Mouse (Mus musculus) MEL-GATA-1-ER (cell line): ENCODE results near the gene Usp13.

ENCODE experiments used
- DNase-seq: peaks from one replicate; pipeline ENCODE4 v3.0.0-alpha.2; 2012; ENCODE audit warnings: low read depth; ENCODE audit errors: extremely low read depth

Gene Usp13

GRCm38 (mm10) chr3:32817357-32818326 lies at the start of gene Usp13:
Usp13 (plus strand) TSS chr3:32817546.
- DNase-seq = no peak

DNA sequence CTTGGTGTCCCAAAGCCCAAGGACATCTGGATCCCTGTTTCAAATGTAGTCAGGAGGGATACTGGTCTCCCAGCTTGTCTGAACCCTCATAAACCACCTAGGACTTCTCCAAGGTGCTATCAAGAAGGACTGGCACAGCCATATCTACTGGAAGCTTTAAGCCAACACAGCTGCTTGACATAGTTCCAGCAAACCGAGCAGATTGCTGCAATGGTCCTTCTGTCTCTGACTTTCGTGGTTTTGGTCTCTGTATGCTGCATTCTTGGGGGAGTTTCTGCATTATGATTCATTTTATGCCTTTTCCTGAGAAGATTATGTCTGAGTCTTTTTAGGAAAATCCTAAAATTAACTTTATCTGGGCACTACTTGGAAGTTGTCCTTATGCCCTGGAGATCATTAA lies 46.6 kb upstream of the Usp13 start:
- no peak for DNase-seq

DNA sequence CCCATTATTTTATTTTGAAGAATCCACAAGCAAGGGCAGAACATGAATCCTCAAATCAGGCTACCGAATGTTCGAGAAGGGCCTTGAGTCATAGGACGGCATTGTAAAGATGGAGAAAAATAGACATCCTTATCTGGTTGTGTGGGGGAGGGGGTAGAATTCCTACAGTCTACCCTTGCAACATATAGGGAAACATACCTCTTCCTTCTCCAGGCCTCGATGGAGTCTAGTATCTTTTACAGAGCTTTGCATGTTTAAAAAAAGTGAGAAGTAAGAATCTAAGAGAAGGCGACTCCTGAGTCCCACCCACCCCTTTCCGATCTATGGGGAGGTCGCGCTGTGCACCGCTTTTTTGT lies 367 bp upstream of the Usp13 start:
- DNase-seq = no peak

- DNase-seq = no peak
These were observed 1.1 kb downstream of the Usp13 start for GRCm38 (mm10) chr3:32818327-32818900.

- no peak for DNase-seq
These were observed 5.3 kb downstream of the Usp13 start for GRCm38 (mm10) chr3:32822620-32823019.

DNA sequence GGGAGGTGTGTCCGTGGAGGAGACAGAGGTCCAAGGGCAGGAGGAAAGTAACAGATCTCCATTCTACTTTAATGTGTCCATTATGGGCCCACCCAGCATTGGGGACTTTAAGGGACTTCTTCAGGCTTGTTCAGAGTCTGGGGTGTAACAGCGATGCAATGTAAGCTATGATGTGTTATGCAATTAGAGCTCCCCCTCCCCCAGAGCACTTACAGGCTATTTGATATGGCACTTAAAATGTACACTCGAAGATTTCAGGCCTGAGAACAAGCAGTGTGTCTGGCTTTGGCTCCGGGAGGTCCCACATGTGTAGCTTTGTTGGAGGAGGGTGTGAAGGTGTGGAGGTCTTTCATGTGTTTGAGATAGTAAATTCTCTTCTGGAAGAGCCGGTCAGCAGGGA lies 7.6 kb downstream of the Usp13 start:
- no peak for DNase-seq

DNA sequence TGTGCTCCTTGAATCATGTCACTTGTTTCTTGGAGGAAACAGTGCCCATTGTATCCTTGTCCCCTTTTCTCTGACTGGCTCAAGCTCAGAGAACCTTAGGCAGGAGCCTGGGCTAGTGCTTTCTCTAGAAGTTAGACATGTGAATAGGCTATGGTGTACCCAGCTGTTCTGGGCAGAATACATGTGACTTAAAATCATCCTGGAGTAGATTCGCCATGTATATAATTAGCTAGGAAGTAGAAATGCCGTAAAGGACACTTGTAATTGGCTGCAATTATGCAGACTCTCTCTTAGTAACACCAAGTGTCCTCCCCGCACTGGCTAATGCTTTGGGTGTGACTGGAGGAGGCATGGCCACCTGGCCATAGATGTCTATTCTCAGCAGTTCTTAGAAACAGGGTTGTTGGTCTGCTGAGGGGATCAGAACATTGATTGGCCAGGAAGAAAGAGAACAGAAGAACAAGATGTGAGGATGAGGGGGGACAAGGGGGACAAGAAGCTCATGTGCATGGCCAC lies 8.7 kb downstream of the Usp13 start:
- no peak for DNase-seq

DNA sequence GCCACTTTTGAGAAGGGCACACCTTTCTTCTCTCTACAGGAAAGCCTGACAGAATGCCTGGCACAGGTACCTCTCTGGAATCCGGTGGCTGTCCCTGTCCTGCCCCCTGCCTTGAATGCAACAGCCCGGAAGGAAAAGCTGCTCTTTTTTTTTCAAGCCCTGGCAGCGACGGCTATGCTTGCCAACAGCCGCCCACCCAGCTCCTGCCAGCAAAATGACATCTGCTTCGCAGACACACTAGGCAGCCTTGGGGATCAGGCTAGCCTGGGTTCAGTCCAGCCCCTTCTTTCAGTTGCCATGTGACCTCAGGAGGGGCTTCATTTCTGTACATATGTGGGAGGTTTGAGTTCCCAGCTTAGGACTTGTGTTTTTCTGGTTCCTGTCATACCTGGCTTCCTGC lies 9.4 kb downstream of the Usp13 start:
- no peak for DNase-seq

GRCm38 (mm10) chr3:32833871-32834270 lies 16.5 kb downstream of the Usp13 start:
- no peak for DNase-seq

GRCm38 (mm10) chr3:32837847-32838246 lies 20.5 kb downstream of the Usp13 start:
- DNase-seq = no peak

DNA sequence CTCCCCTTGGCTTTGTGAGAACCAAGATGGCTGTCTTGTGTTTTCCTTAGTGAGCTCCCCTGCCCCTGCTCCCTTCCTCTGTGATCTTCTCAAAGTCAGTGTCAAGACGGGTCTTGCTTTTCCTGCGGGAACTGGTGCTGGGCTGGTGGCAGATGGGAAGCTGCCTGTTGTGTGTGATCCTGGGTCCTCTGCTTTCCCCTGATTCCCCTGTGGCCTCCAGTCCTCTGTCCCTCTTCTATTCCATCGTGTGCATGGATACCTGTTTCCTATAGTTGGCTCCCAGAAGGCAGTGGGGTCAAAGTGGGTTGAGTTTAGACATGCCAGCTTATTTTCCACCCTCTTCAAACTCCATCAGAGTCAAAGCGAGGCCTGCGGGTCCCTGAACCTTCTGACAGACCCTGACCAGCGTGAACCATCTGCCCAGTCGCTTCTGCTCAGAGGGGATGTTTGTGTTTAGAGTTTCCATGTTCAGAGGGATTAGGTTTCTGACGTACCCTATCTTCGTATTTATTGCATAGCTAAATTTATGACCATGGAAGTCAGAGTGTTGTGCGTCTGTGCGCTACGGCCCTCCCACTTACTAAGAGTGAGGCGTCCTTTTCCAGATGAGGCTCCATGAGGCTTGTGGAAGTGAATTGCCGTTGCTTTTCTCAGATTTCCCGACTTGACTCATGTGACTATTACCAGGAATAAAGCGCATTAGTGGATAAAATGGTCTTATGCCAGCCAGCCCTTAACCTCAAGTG lies 39.2 kb downstream of the Usp13 start:
- DNase-seq = no peak

GRCm38 (mm10) chr3:32871081-32871480 lies 53.7 kb downstream of the Usp13 start:
- no peak for DNase-seq

GRCm38 (mm10) chr3:32886386-32886785 lies 69.0 kb downstream of the Usp13 start:
- DNase-seq = no peak

GRCm38 (mm10) chr3:32888886-32889285 lies 71.5 kb downstream of the Usp13 start:
- DNase-seq = no peak

DNA sequence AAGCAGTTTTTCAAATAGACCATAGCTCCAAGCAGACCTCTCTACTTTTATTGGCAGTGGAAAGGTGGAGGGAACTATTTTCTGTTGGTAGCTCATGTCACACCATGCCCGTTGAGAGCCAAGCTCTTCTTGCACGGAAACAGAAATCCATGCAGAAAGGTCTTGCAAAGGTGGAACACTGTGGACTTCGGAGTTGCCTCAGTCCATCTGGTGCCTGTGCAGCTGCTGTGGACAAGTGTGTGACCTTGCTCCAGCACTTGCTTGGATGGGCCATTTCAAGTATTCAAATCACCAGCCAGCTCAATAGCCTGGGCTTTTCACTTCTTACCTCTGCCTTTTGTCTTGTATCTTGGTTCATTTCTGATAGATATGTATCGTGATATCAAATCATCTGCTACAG lies 72.8 kb downstream of the Usp13 start:
- DNase-seq = no peak

GRCm38 (mm10) chr3:32903462-32903861 lies 86.1 kb downstream of the Usp13 start:
- no peak for DNase-seq

- DNase-seq = no peak
These were observed 87.3 kb downstream of the Usp13 start for GRCm38 (mm10) chr3:32904599-32904998.

GRCm38 (mm10) chr3:32905850-32906779 lies 88.8 kb downstream of the Usp13 start:
- DNase-seq = no peak

DNA sequence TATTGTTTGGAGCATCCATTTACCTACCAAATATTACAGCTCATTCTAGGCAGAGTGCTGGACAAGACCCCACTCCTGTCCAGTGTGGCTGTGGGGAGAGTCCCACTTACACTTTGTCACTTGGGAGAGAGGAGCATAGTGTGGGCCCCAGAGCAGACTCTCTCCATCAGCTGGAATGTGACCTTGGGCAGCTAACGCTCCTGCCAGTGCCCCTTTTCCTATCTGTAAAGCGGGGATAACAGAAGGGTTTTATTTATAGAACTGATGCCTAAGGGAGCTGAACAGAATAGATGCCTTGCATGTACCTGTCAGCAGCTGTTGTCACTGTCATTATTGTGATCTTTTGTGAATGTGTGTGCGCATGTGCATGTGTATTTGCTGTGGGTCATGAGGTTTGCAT lies 91.1 kb downstream of the Usp13 start:
- DNase-seq = no peak

GRCm38 (mm10) chr3:32910071-32910551 lies 92.8 kb downstream of the Usp13 start:
- no peak for DNase-seq

- DNase-seq = no peak
These were observed 106.8 kb downstream of the Usp13 start for GRCm38 (mm10) chr3:32924168-32924567.
